Mouse (Mus musculus) neural tube, embryonic 12.5 days (tissue): ENCODE results near the gene Cyp4f39. TPM values are rescaled to one million over a fixed set of nuclear protein-coding genes. Genes with fewer than 3 reads are reported as not detected.

Source experiments
- ATAC-seq: fragments of 200-750 bp; cut with Nextera tagmentation; 2 replicates; pipeline ENCODE4 v1.8.0; 2017; ENCODE audit warnings: low read depth, mild to moderate bottlenecking, moderate TSS enrichment, moderate library complexity; ENCODE audit not compliant: low FRiP score
- H3K27ac ChIP-seq: fragments of 300-500 bp; sonication (generic); 2 replicates; pipeline ENCODE4 v1.5.1; 2016
- H3K27me3 ChIP-seq: fragments of 300-500 bp; sonication (generic); replicated peaks from 2 replicates; pipeline ENCODE4 v1.6.1; 2016; ENCODE audit warnings: mild to moderate bottlenecking
- H3K36me3 ChIP-seq: fragments of 300-500 bp; sonication (generic); 2 replicates; pipeline ENCODE4 v1.6.1; 2016; ENCODE audit warnings: mild to moderate bottlenecking
- H3K4me1 ChIP-seq: fragments of 300-500 bp; sonication (generic); 2 replicates; pipeline ENCODE4 v1.6.1; 2016
- H3K4me2 ChIP-seq: fragments of 300-500 bp; sonication (generic); replicated peaks from 2 replicates; pipeline ENCODE4 v1.6.1; 2016; ENCODE audit warnings: mild to moderate bottlenecking
- H3K4me3 ChIP-seq: fragments of 300-500 bp; sonication (generic); 2 replicates; pipeline ENCODE4 v1.5.1; 2016
- H3K9ac ChIP-seq: fragments of 300-500 bp; sonication (generic); 2 replicates; pipeline ENCODE4 v1.6.1; 2016; ENCODE audit warnings: mild to moderate bottlenecking
- H3K9me3 ChIP-seq: fragments of 300-500 bp; sonication (generic); 2 replicates; pipeline ENCODE4 v1.6.1; 2016; ENCODE audit warnings: mild to moderate bottlenecking
- WGBS: fragments of 180-500 bp; shearing (Covaris S2); methylation state at CpG from one replicate; pipeline ENCODE4 v1.1.7; 2016; 5-methylcytosine and 5-hydroxymethylcytosine counted together
- polyA plus RNA-seq: library from polyadenylated mRNA; unstranded; fragments of >200 nt; fragmentation: Nextera tagmentation; extraction: Ambion mirVana; gene quantifications from 2 replicates; pipeline ENCODE4 v1.2.1, GENCODE M21; 2016

Cyp4f39 gene
- polyA plus RNA-seq, 1 experiment from 2014 or later: 0.99 TPM

DNA sequence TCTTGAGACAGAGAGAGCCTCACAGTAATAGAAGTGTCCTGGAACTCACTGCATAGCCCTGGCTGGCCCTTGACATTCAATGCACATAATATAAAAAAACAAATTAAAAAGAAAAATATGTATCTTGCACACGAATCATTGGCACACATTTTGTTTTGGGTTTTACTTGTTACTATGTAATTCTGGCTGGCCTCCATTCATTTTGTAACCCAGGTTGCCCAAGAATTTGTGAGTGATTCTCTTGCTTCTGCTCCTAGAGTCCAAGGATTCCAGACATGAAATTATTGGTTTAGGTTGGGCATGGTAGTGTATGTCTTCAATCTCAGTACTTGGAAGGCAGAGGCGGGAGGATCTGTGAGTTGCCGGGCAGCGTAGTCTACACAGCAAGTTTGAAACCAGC lies 15.4 kb upstream of the Cyp4f39 start:
- WGBS: 95% methylated on average over 4 of the region's 4 CpGs

DNA sequence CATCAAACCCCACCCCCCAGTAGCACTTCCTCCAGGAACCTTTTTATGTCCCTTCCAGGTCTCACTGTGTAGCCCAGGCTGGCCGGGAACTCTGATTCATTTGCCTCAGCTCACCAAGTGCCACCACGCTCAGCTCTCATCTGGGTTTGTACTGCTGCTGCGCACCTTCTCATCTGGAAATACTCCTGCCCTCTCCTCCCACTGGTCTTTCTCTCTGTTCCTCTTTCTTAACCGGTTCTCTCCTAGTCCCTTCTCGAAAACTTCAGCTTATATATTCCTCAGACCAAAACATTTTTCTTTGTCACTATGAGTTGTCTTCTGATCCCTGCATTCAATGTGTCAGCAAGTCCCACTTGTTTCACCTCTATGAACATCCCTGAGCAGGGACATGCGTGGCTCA lies 9.3 kb upstream of the Cyp4f39 start:
- Histone ChIP-seq H3K9me3 (peaks cover 6% of the 10 kb centered on the region; the same call in 1 of the 2 replicates), H3K27ac (no peak overlapping the region), H3K36me3 (no peaks in the 10 kb centered on the region), H3K27me3 (no peaks in the 10 kb centered on the region), H3K9ac (no peak overlapping the region), H3K4me2 (no peak overlapping the region), H3K4me1 (no peaks in the 10 kb centered on the region), H3K4me3 (no peak overlapping the region)
- ATAC-seq: no peak
- WGBS: 81% methylated on average over 6 of the region's 6 CpGs

More for the DNA sequence above, 15.4 kb upstream of the Cyp4f39 start:
- Histone ChIP-seq H3K4me3 (no peak overlapping the region), H3K27me3 (no peaks in the 10 kb centered on the region), H3K9ac (no peak overlapping the region), H3K36me3 (no peaks in the 10 kb centered on the region), H3K4me2 (no peak overlapping the region), H3K9me3 (no peaks in the 10 kb centered on the region), H3K27ac (no peak overlapping the region), H3K4me1 (no peaks in the 10 kb centered on the region)
- ATAC-seq: no peak

GRCm38 (mm10) chr17:32445016-32445415 lies 7.5 kb upstream of the Cyp4f39 start:
- no peak overlapping the region for H3K4me3 ChIP-seq
- ATAC-seq: no peak
- no peaks in the 10 kb centered on the region for H3K36me3 ChIP-seq
- H3K4me2 ChIP-seq: no peak overlapping the region
- H3K9ac ChIP-seq: no peak overlapping the region
- H3K4me1 ChIP-seq: no peaks in the 10 kb centered on the region
- H3K27ac ChIP-seq: no peak overlapping the region
- peaks cover 6% of the 10 kb centered on the region; the same call in 1 of the 2 replicates for H3K9me3 ChIP-seq
- H3K27me3 ChIP-seq: no peaks in the 10 kb centered on the region
- WGBS: 81% methylated on average over 5 of the region's 5 CpGs

DNA sequence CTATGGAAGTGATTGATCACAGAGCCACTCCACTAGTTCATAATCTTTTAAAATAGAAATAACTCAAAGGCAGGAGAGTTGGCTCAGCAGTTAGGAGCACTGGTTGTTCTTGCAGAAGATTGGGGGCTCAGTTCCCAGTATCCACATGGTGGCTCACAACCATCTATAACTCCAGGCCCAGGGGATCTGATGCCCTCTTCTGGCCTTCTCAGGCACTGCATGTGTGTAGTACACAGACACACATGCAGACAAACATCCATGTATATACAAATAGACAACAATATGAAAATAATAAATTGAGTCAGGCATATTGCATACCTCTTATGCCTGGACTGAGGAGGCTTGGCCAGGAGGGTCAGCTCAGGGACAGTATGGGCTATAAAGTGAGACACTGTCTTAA lies 5.3 kb upstream of the Cyp4f39 start:
- ATAC-seq: no peak
- H3K27me3 ChIP-seq: no peaks in the 10 kb centered on the region
- no peak overlapping the region for H3K27ac ChIP-seq
- H3K4me1 ChIP-seq: no peaks in the 10 kb centered on the region
- no peaks in the 10 kb centered on the region for H3K36me3 ChIP-seq
- H3K4me2 ChIP-seq: no peak overlapping the region
- no peak overlapping the region for H3K9ac ChIP-seq
- no peak overlapping the region for H3K4me3 ChIP-seq
- peaks cover 6% of the 10 kb centered on the region; the same call in 1 of the 2 replicates for H3K9me3 ChIP-seq

DNA sequence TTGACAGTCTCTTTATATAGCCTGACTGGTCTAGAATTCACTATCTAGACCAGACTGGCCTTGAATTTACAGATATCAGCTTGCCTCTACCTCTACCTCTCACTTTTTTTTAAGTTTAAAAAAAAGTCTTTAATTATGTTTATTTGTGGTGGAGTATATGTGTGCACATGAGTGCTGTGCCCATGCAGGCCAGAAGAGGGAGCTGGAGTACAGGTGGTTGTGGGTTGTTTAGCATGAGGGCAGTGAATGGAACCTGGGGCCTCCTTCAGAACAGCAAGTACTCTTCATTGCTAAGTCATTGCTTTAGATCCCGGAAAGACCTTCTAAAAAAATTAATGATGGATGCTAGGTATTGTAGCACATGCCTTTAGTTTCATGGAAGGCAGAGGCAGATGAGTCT lies 3.5 kb upstream of the Cyp4f39 start:
- H3K9ac ChIP-seq: no peak overlapping the region
- WGBS: 94% methylated on average over 1 of the region's 1 CpGs

GRCm38 (mm10) chr17:32450844-32451537 lies 1.5 kb upstream of the Cyp4f39 start:
- H3K4me3 ChIP-seq: no peak overlapping the region
- no peak overlapping the region for H3K9ac ChIP-seq
- no peak for ATAC-seq
- 55% methylated on average over 2 of the region's 2 CpGs for WGBS
- H3K27ac ChIP-seq: no peak overlapping the region
- H3K27me3 ChIP-seq: peaks cover 5% of the 10 kb centered on the region; the same call in 1 of the 2 replicates
- peaks cover 6% of the 10 kb centered on the region; the same call in 1 of the 2 replicates for H3K9me3 ChIP-seq
- H3K4me1 ChIP-seq: peaks cover 6% of the 10 kb centered on the region
- no peak overlapping the region for H3K4me2 ChIP-seq
- H3K36me3 ChIP-seq: no peaks in the 10 kb centered on the region

More for the DNA sequence above, 3.5 kb upstream of the Cyp4f39 start:
- Histone ChIP-seq H3K27me3 (peaks cover 5% of the 10 kb centered on the region; the same call in 1 of the 2 replicates), H3K4me3 (no peak overlapping the region), H3K27ac (no peak overlapping the region), H3K36me3 (no peaks in the 10 kb centered on the region), H3K9me3 (peaks cover 6% of the 10 kb centered on the region; the same call in 1 of the 2 replicates), H3K4me2 (no peak overlapping the region), H3K4me1 (peaks cover 6% of the 10 kb centered on the region)
- no peak for ATAC-seq

DNA sequence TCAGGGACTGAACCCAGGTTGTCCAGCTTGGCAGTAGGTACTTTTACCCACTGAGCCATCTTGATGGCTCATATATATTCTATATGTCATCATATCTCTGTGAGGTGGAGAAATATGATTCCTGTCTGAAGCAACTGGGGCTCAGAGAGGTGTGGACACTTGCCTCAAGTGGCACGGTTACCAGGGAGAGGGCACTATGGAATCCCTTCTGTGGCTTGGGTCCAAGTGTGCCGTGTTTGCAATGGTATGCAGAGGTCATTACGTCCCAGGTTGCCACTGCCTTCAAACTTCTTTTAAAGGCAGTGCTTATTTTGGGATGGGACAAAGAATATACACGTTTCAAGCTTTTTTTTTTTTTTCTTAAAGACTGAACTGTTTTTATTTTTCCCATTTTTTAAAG lies 1.7 kb downstream of the Cyp4f39 start:
- Histone ChIP-seq H3K27ac (no peak overlapping the region), H3K4me2 (no peak overlapping the region), H3K4me1 (peaks cover 6% of the 10 kb centered on the region), H3K27me3 (peaks cover 5% of the 10 kb centered on the region; the same call in 1 of the 2 replicates), H3K9me3 (no peaks in the 10 kb centered on the region), H3K4me3 (no peak overlapping the region), H3K36me3 (no peaks in the 10 kb centered on the region), H3K9ac (no peak overlapping the region)
- whole genome bisulfite sequencing: 80% methylated on average over 4 of the region's 4 CpGs
- no peak for ATAC-seq

- Histone ChIP-seq H3K36me3 (no peaks in the 10 kb centered on the region), H3K27me3 (peaks cover 5% of the 10 kb centered on the region; the same call in 1 of the 2 replicates), H3K27ac (no peak overlapping the region), H3K9me3 (no peaks in the 10 kb centered on the region), H3K4me3 (no peak overlapping the region), H3K9ac (no peak overlapping the region), H3K4me2 (no peak overlapping the region), H3K4me1 (peaks cover 6% of the 10 kb centered on the region)
- no peak for ATAC-seq
- 62% methylated on average over 2 of the region's 2 CpGs for WGBS
These were observed 2.5 kb downstream of the Cyp4f39 start for GRCm38 (mm10) chr17:32454997-32455396.

- Histone ChIP-seq H3K36me3 (no peaks in the 10 kb centered on the region), H3K9me3 (no peaks in the 10 kb centered on the region), H3K9ac (no peak overlapping the region), H3K4me2 (no peak overlapping the region), H3K4me3 (no peak overlapping the region), H3K4me1 (no peaks in the 10 kb centered on the region), H3K27me3 (no peaks in the 10 kb centered on the region), H3K27ac (no peak overlapping the region)
- ATAC-seq: no peak
- WGBS: 52% methylated on average over 7 of the region's 7 CpGs
These were observed 16.0 kb downstream of the Cyp4f39 start for GRCm38 (mm10) chr17:32468494-32468893.

GRCm38 (mm10) chr17:32470795-32471194 lies 18.3 kb downstream of the Cyp4f39 start:
- no peaks in the 10 kb centered on the region for H3K4me1 ChIP-seq
- no peak overlapping the region for H3K27ac ChIP-seq
- H3K4me3 ChIP-seq: no peak overlapping the region
- H3K4me2 ChIP-seq: no peak overlapping the region
- ATAC-seq: no peak
- H3K36me3 ChIP-seq: no peaks in the 10 kb centered on the region
- no peaks in the 10 kb centered on the region for H3K9me3 ChIP-seq
- H3K27me3 ChIP-seq: no peaks in the 10 kb centered on the region
- WGBS: 86% methylated on average over 4 of the region's 4 CpGs
- H3K9ac ChIP-seq: no peak overlapping the region

- ATAC-seq: no peak
These were observed 19.7 kb downstream of the Cyp4f39 start for GRCm38 (mm10) chr17:32472176-32472575.

GRCm38 (mm10) chr17:32474954-32475560 lies 22.5 kb downstream of the Cyp4f39 start:
- no peaks in the 10 kb centered on the region for H3K27me3 ChIP-seq
- no peaks in the 10 kb centered on the region for H3K4me1 ChIP-seq
- WGBS: 87% methylated on average over 5 of the region's 5 CpGs
- no peaks in the 10 kb centered on the region for H3K9me3 ChIP-seq
- no peak overlapping the region for H3K4me3 ChIP-seq
- H3K27ac ChIP-seq: no peak overlapping the region
- H3K36me3 ChIP-seq: no peaks in the 10 kb centered on the region
- ATAC-seq: no peak
- H3K4me2 ChIP-seq: no peak overlapping the region
- H3K9ac ChIP-seq: no peak overlapping the region

More at GRCm38 (mm10) chr17:32472176-32472575, 19.7 kb downstream of the Cyp4f39 start:
- Histone ChIP-seq H3K27ac (no peak overlapping the region), H3K9ac (no peak overlapping the region), H3K4me3 (no peak overlapping the region), H3K4me2 (no peak overlapping the region), H3K27me3 (no peaks in the 10 kb centered on the region), H3K4me1 (no peaks in the 10 kb centered on the region), H3K9me3 (no peaks in the 10 kb centered on the region), H3K36me3 (no peaks in the 10 kb centered on the region)
- 65% methylated on average over 7 of the region's 7 CpGs for WGBS
